Mouse (Mus musculus) stomach, postnatal 0 days (tissue): ENCODE data around the gene Spi1.

Experiments
- CTCF ChIP-seq: IDR thresholded peaks from 2 replicates; pipeline ENCODE4 v1.5.1; 2016; ENCODE audit warnings: antibody characterized with exemption, low read depth, mild to moderate bottlenecking, moderate library complexity
- EP300 ChIP-seq: optimal IDR thresholded peaks from 2 replicates; pipeline ENCODE3; 2016; ENCODE audit warnings: antibody characterized with exemption

- no peak for TF ChIP-seq CTCF
- TF ChIP-seq EP300, result no peak
Observed at GRCm38 (mm10) chr2:91139764-91140163, 57.6 kb downstream of the Spi1 start.
